In genomic region chr4:126286492-126286891, GRCm38 (mm10) we compare ENCODE assay signal across 8 mouse cellular contexts. TPM values are rescaled to one million over a fixed set of nuclear protein-coding genes. Genes with fewer than 3 reads are reported as not detected.
A peak's percentile ranks its signal among the peaks of the same experiment; 100 is the strongest.
DNase-seq lines count a peak whose midpoint lies in the region; ATAC-seq lines count a peak whose summit lies in the region.

Gene Col8a2 (plus strand): TSS chr4:126286793.

- DNase-seq in heart, postnatal 25 days (ENCODE audit: low spot score): no peak
- DNase-seq in kidney, postnatal 14 days: peak; percentile 52
- no peak for DNase-seq in layer of hippocampus, adult 18-20 months (ENCODE audit: low spot score in 2 of 2)
- no peak for DNase-seq in cerebellum, adult 11-12 months
- no peak for DNase-seq in right cerebral cortex, postnatal 14 days

- peaks cover 24% of the 10 kb centered on the region for H3K4me1 ChIP-seq in heart, embryonic 12.5 days (replicated peaks)
- peaks cover 7% of the 10 kb centered on the region for H3K4me1 ChIP-seq in forebrain, embryonic 13.5 days
- H3K4me1 ChIP-seq in midbrain, embryonic 12.5 days: peaks cover 6% of the 10 kb centered on the region; the same call in 1 of the 2 replicates

- peaks cover 6% of the 10 kb centered on the region for H3K9me3 ChIP-seq in heart, embryonic 12.5 days (replicated peaks)
- no peaks in the 10 kb centered on the region for H3K9me3 ChIP-seq in forebrain, embryonic 13.5 days (replicated peaks)
- no peaks in the 10 kb centered on the region for H3K9me3 ChIP-seq in midbrain, embryonic 12.5 days

- WGBS in heart, embryonic 12.5 days: 2% methylated on average over 26 of the region's 42 CpGs
- WGBS in forebrain, embryonic 13.5 days: 2% methylated on average over 27 of the region's 42 CpGs
- 3% methylated on average over 34 of the region's 42 CpGs for WGBS in midbrain, embryonic 12.5 days

- peaks cover 84% of the 10 kb centered on the region for H3K27me3 ChIP-seq in heart, embryonic 12.5 days (replicated peaks)
- peaks cover 70% of the 10 kb centered on the region for H3K27me3 ChIP-seq in forebrain, embryonic 13.5 days
- H3K27me3 ChIP-seq in midbrain, embryonic 12.5 days: peaks cover 73% of the 10 kb centered on the region

- H3K4me3 ChIP-seq in heart, embryonic 12.5 days: peak within 1 kb of the TSS; percentile 45
- H3K4me3 ChIP-seq in forebrain, embryonic 13.5 days: peak within 1 kb of the TSS; percentile 35
- peak within 1 kb of the TSS; percentile 39 for H3K4me3 ChIP-seq in midbrain, embryonic 12.5 days

- peak; percentile 71 for ATAC-seq in heart, embryonic 12.5 days (ENCODE audit: insufficient number of reproducible peaks, low FRiP score)
- no peak for ATAC-seq in forebrain, embryonic 13.5 days
- no peak for ATAC-seq in midbrain, embryonic 12.5 days (ENCODE audit: low FRiP score, low read depth)

- H3K4me2 ChIP-seq in heart, embryonic 12.5 days: peak within 1 kb of the TSS; percentile 72
- peak within 1 kb of the TSS; percentile 59 for H3K4me2 ChIP-seq in forebrain, embryonic 13.5 days
- H3K4me2 ChIP-seq in midbrain, embryonic 12.5 days (replicated peaks): peak within 1 kb of the TSS; percentile 52

- H3K36me3 ChIP-seq in heart, embryonic 12.5 days: no peaks in the 10 kb centered on the region
- H3K36me3 ChIP-seq in forebrain, embryonic 13.5 days (ENCODE audit: poor library complexity, severe bottlenecking): no peaks in the 10 kb centered on the region
- no peaks in the 10 kb centered on the region for H3K36me3 ChIP-seq in midbrain, embryonic 12.5 days

- intact Hi-C loops in heart, postnatal 25 days (cut with DNase I): no loop called here

- peak within 1 kb of the TSS; percentile 60 for H3K9ac ChIP-seq in heart, embryonic 12.5 days
- H3K9ac ChIP-seq in forebrain, embryonic 13.5 days: peak within 1 kb of the TSS; percentile 34; the same call in 1 of the 2 replicates
- no peak within 1 kb of the TSS; the same call in 1 of the 2 replicates for H3K9ac ChIP-seq in midbrain, embryonic 12.5 days (replicated peaks)

- H3K27ac ChIP-seq in heart, embryonic 12.5 days (ENCODE audit: poor library complexity, severe bottlenecking): no peak within 1 kb of the TSS
- no peak within 1 kb of the TSS for H3K27ac ChIP-seq in forebrain, embryonic 13.5 days
- H3K27ac ChIP-seq in midbrain, embryonic 12.5 days (replicated peaks): no peak within 1 kb of the TSS; the same call in 1 of the 2 replicates

RNA-seq across cellular contexts. Expression of gene Col8a2, which starts in this region (rescaled TPM):
- 4.7 and 4.9 TPM in 2 replicates for polyA plus RNA-seq in heart, embryonic 12.5 days (2016; fragmentation: Nextera tagmentation; extraction: Ambion mirVana)
- under 1 TPM; 0.75 to 0.81 TPM for total RNA-seq in heart, postnatal 25 days (2021)
- polyA plus RNA-seq in forebrain, embryonic 13.5 days (2015; fragmentation: Nextera tagmentation; extraction: Ambion mirVana): 0.96 and 1.4 TPM in 2 replicates
- polyA plus RNA-seq in midbrain, embryonic 12.5 days (2016; fragmentation: Nextera tagmentation; extraction: Ambion mirVana): 21.7 and 41.3 TPM in 2 replicates
- 1 to 10 TPM; 1.7 to 2.3 TPM for total RNA-seq in layer of hippocampus, adult 18-20 months (2021)
